Mouse (Mus musculus): ENCODE measurements at regions not wholly inside any gene's neighbourhood (a gene's known extent, or its start where the extent isn't known, plus 50 kb on each side); places are given as distances from the start of the nearest gene placed in this dataset.

- TF ChIP-seq CTCF (IDR thresholded peaks at IDR 0.05 in 2 of 3, conservative IDR thresholded peaks at IDR 0.05 in 1 of 3; ENCODE audit: control insufficient read depth in 1 of 3, insufficient read depth in 1 of 3, low read depth in 2 of 3, low read length in 3 of 3, poor library complexity in 1 of 3, severe bottlenecking in 1 of 3) (no peak), MAX (IDR thresholded peaks at IDR 0.05; ENCODE audit: low read length) (no peak), EP300 (IDR thresholded peaks at IDR 0.05; ENCODE audit: low read depth in 1 of 2, low read length in 2 of 2) (no peak), POLR2A (IDR thresholded peaks at IDR 0.05; ENCODE audit: control insufficient read depth in 1 of 2, insufficient read depth in 1 of 2, low read depth in 1 of 2, low read length in 2 of 2, poor library complexity in 1 of 2) (no peak), MYB (IDR thresholded peaks at IDR 0.05; ENCODE audit: low read depth, low read length) (no peak), RAD21 (IDR thresholded peaks at IDR 0.05; ENCODE audit: low read depth, low read length) (no peak)
Measured at GRCm38 (mm10) chr8:34731096-34731999, 619.8 kb upstream of the Gm10131 start.

Data from MEL (cell line).